Mouse (Mus musculus) heart, postnatal 0 days (tissue): ENCODE measurements at regions not wholly inside any gene's neighbourhood (a gene's known extent, or its start where the extent isn't known, plus 50 kb on each side); places are given as distances from the start of the nearest gene placed in this dataset.

Source experiments
- ATAC-seq: fragments of 200-750 bp; cut with Nextera tagmentation; 2 replicates; pipeline ENCODE4 v1.8.0; 2017; ENCODE audit warnings: low read depth, moderate number of reproducible peaks, moderate library complexity; ENCODE audit not compliant: insufficient read depth
- DNase-seq: peaks from one replicate; pipeline ENCODE4 v3.0.0-alpha.2; 2016; ENCODE audit warnings: low spot score
- H3K27ac ChIP-seq: fragments of 300-500 bp; sonication (generic); 2 replicates; pipeline ENCODE4 v1.5.1; 2014; ENCODE audit warnings: low read depth, mild to moderate bottlenecking
- H3K27me3 ChIP-seq: fragments of 300-500 bp; sonication (generic); 2 replicates; pipeline ENCODE4 v1.6.1; 2014; ENCODE audit warnings: low read length, mixed read lengths; ENCODE audit not compliant: control insufficient read depth, insufficient read depth
- H3K36me3 ChIP-seq: fragments of 300-500 bp; sonication (generic); replicated peaks from 2 replicates; pipeline ENCODE4 v1.6.1; 2014; ENCODE audit warnings: low read length, mixed read lengths; ENCODE audit not compliant: control insufficient read depth, insufficient read depth
- H3K4me1 ChIP-seq: fragments of 300-500 bp; sonication (generic); 2 replicates; pipeline ENCODE4 v1.6.1; 2014; ENCODE audit warnings: antibody characterized with exemption; ENCODE audit not compliant: control insufficient read depth, insufficient read depth
- H3K4me2 ChIP-seq: fragments of 300-500 bp; sonication (generic); 2 replicates; pipeline ENCODE4 v1.6.1; 2014; ENCODE audit warnings: low read depth, mild to moderate bottlenecking, low read length, moderate library complexity
- H3K4me3 ChIP-seq: fragments of 300-500 bp; sonication (generic); 2 replicates; pipeline ENCODE4 v1.5.1; 2014; ENCODE audit warnings: low read depth, low read length
- H3K9ac ChIP-seq: fragments of 300-500 bp; sonication (generic); replicated peaks from 2 replicates; pipeline ENCODE4 v1.6.1; 2014; ENCODE audit warnings: low read depth, low read length, mixed read lengths
- H3K9me3 ChIP-seq: fragments of 300-500 bp; sonication (generic); replicated peaks from 2 replicates; pipeline ENCODE4 v1.6.1; 2016; ENCODE audit warnings: low read length; ENCODE audit not compliant: control insufficient read depth
- CTCF ChIP-seq: IDR thresholded peaks from 2 replicates; pipeline ENCODE4 v1.5.1; 2016; ENCODE audit warnings: antibody characterized with exemption, control low read depth, low read depth
- EP300 ChIP-seq: IDR thresholded peaks from 2 replicates; pipeline ENCODE4 v1.6.1; 2016; ENCODE audit warnings: antibody characterized with exemption, low read depth
- WGBS: fragments of 180-500 bp; shearing (Covaris S2); extraction: QIAGEN DNeasy Blood & Tissue Kit; methylation state at CpG from one replicate; pipeline ENCODE4 v1.1.7; 2014; 5-methylcytosine and 5-hydroxymethylcytosine counted together

DNA sequence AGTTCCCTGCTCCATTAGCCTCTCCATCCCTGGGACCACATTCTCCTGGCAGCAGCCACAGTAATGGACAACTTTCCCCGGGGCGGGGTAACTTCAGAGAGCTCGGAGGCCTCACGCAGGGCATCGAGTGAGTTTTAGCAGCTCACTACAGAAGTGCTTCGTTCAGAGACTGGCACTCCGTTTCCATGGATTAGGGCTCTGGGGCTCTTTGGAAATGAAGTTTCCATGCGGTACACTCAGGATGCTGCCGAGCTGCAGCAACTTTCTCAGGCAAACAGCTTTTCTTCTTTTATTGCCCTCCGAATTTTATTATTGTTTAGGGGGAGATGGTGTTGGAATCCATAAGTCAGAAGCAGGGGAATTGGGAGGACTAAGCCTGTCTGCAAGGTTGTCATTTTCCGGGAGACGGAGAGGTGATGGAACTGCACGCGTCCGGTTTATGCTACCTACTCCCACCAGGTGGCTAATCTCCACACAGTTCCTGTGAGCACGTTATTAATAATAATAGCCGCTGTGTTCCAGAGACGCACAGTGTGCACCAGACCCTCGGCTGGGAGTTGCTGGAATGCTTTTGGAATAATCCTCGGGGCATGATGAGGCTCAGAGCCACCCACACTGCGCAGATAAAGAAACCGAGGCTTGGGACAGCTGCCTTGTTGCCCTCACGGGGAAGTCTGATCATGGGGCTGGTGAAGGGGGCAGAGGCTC is 460.4 kb upstream of the 3110018I06Rik start:
- H3K4me1 ChIP-seq: no peaks in the 10 kb centered on the region
- no peak for TF ChIP-seq CTCF
- H3K9ac ChIP-seq: no peak overlapping the region
- H3K9me3 ChIP-seq: no peaks in the 10 kb centered on the region
- H3K27ac ChIP-seq: no peak overlapping the region
- ATAC-seq: no peak
- H3K36me3 ChIP-seq: no peaks in the 10 kb centered on the region
- no peak overlapping the region for H3K4me2 ChIP-seq
- WGBS: 28% methylated on average over 23 of the region's 23 CpGs
- no peak overlapping the region for H3K4me3 ChIP-seq
- DNase-seq: no peak
- peaks cover 6% of the 10 kb centered on the region; the same call in 1 of the 2 replicates for H3K27me3 ChIP-seq

DNA sequence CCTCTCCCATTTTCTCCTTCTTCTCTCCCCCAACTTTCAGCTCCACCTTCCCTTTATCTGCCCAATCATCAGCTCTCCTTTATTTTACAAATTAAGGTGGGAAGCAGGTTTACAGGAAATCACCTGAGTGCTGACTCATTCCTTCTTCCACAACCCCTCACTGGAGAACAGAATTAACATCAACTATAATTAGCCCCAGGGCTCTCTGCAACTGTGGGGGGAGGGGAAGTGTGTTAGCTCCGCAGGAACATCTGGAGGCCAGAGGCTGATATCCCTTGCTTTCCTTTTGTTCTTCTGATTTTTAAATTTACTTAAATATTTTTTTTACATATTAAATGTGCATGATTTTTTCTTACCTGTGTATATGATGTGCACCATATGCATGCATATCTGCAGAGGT is 459.4 kb upstream of the 3110018I06Rik start:
- TF ChIP-seq EP300: no peak
- TF ChIP-seq CTCF: no peak
- Histone ChIP-seq H3K27me3 (peaks cover 6% of the 10 kb centered on the region; the same call in 1 of the 2 replicates), H3K4me3 (no peak overlapping the region), H3K9ac (no peak overlapping the region), H3K36me3 (no peaks in the 10 kb centered on the region), H3K9me3 (no peaks in the 10 kb centered on the region), H3K27ac (no peak overlapping the region), H3K4me1 (no peaks in the 10 kb centered on the region), H3K4me2 (no peak overlapping the region)
- 33% methylated on average over 1 of the region's 1 CpGs for WGBS
- ATAC-seq: no peak
- DNase-seq: no peak

DNA sequence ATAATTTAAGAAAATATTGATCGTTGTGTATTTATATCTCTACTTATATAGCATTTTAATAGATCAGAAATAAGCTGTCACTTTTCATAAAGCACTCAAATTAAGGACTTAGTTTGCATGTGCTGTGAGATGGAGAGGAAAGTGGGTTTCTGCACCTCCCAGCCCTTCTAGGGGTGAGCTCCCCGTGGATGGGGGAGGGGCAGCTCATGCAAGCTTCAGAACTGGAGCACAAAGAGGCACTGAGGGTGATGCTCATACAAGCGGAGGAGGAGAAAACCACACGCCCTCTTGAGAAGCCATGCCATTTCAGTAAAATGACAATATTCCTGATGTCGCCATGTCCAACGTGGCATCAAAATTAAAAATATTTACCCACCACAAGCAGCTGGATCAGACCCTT is 452.1 kb upstream of the 3110018I06Rik start:
- no peak for ATAC-seq
- no peak overlapping the region for H3K27ac ChIP-seq
- 74% methylated on average over 6 of the region's 6 CpGs for WGBS

DNA sequence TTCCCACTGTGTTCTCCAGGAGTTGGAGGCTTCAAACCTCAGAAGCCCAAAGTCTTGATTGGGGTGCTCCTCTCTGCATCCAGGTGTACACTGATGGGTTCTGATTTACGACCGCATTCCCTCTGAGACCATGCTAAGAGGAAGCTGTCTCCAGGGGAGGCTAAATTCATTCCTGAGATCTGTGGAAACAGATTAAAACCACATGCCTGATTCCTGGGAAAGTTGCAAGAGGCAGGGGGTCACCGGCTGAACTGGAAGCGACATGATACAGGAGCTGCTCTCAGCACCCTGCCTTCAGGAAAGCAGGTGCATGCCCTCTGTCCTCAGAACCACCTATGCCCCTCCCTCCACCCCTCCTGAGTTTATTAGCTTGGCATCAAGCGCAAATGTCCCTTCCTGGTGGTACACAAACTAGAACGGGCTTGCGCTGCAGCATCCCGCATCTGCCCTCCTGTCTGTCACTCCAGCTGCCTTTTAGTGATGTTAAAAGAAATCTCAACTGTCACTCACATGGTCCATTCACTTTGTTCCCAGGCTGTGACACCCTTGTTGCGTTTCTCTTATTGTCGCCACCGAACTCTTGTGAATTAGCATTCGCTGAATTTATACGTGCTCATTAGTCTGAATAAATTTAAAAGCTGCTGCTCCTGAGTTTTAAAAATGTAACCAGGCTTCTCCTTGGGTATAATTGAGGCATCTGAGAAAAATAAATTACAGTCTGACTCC is 446.3 kb upstream of the 3110018I06Rik start:
- H3K4me1 ChIP-seq: no peaks in the 10 kb centered on the region
- H3K27ac ChIP-seq: no peak overlapping the region
- ATAC-seq (no peak), DNase-seq (no peak)
- no peak overlapping the region for H3K4me2 ChIP-seq
- no peaks in the 10 kb centered on the region for H3K36me3 ChIP-seq
- 67% methylated on average over 13 of the region's 13 CpGs for WGBS
- no peak overlapping the region for H3K4me3 ChIP-seq
- H3K27me3 ChIP-seq: no peaks in the 10 kb centered on the region
- TF ChIP-seq EP300 (no peak), CTCF (no peak)
- H3K9ac ChIP-seq: no peak overlapping the region
- H3K9me3 ChIP-seq: no peaks in the 10 kb centered on the region

More for the DNA sequence above, 452.1 kb upstream of the 3110018I06Rik start:
- no peak for TF ChIP-seq EP300
- no peak for TF ChIP-seq CTCF
- no peaks in the 10 kb centered on the region for H3K27me3 ChIP-seq
- no peak overlapping the region for H3K9ac ChIP-seq
- H3K4me3 ChIP-seq: no peak overlapping the region
- no peaks in the 10 kb centered on the region for H3K9me3 ChIP-seq
- no peaks in the 10 kb centered on the region for H3K4me1 ChIP-seq
- no peak overlapping the region for H3K4me2 ChIP-seq
- no peak for DNase-seq
- no peaks in the 10 kb centered on the region for H3K36me3 ChIP-seq

DNA sequence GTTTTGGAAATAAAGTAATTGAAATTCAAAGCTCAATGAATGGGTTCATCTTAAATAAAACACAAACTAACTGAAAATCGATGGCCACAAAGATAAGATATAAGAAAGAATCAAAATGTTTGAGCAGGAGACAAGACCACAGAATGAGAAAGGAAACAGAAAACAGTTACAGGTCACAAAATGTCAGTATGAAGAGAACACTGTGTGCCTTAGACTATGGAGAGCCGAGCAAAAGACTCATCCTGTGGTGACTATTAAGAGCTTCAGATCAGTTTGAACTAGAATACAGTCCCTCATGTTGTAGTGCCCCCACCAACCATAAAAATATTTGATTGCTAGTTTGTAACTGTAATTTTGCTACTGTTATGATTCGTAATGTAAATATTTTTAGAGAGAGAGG is 441.9 kb upstream of the 3110018I06Rik start:
- H3K36me3 ChIP-seq: no peaks in the 10 kb centered on the region
- no peaks in the 10 kb centered on the region for H3K4me1 ChIP-seq
- 69% methylated on average over 3 of the region's 3 CpGs for WGBS
- DNase-seq: no peak
- no peak overlapping the region for H3K4me2 ChIP-seq
- H3K27me3 ChIP-seq: no peaks in the 10 kb centered on the region
- no peak for ATAC-seq
- H3K27ac ChIP-seq: no peak overlapping the region
- H3K9me3 ChIP-seq: no peaks in the 10 kb centered on the region
- H3K4me3 ChIP-seq: no peak overlapping the region
- no peak overlapping the region for H3K9ac ChIP-seq
- no peak for TF ChIP-seq CTCF
- TF ChIP-seq EP300: no peak
